Mouse (Mus musculus) neural tube, embryonic 13.5 days (tissue): ENCODE measurements at regions not wholly inside any gene's neighbourhood (a gene's known extent, or its start where the extent isn't known, plus 50 kb on each side); places are given as distances from the start of the nearest gene placed in this dataset.

ENCODE experiments used
- ATAC-seq: fragments of 200-750 bp; cut with Nextera tagmentation; 2 replicates; pipeline ENCODE4 v1.8.0; 2017; ENCODE audit warnings: low read depth, mild to moderate bottlenecking, moderate TSS enrichment, moderate library complexity
- H3K27ac ChIP-seq: fragments of 300-500 bp; sonication (generic); replicated peaks from 2 replicates; pipeline ENCODE4 v1.5.1; 2015; ENCODE audit warnings: moderate library complexity, mild to moderate bottlenecking, inconsistent platforms
- H3K27me3 ChIP-seq: fragments of 300-500 bp; sonication (generic); 2 replicates; pipeline ENCODE4 v1.6.1; 2015; ENCODE audit warnings: mild to moderate bottlenecking, inconsistent platforms
- H3K36me3 ChIP-seq: fragments of 300-500 bp; sonication (generic); 2 replicates; pipeline ENCODE4 v1.6.1; 2015; ENCODE audit warnings: mild to moderate bottlenecking, inconsistent platforms
- H3K4me1 ChIP-seq: fragments of 300-500 bp; sonication (generic); replicated peaks from 2 replicates; pipeline ENCODE4 v1.6.1; 2015; ENCODE audit warnings: inconsistent platforms
- H3K4me2 ChIP-seq: fragments of 300-500 bp; sonication (generic); 2 replicates; pipeline ENCODE4 v1.6.1; 2015; ENCODE audit warnings: inconsistent platforms, mild to moderate bottlenecking, moderate library complexity
- H3K4me3 ChIP-seq: fragments of 300-500 bp; sonication (generic); 2 replicates; pipeline ENCODE4 v1.5.1; 2015; ENCODE audit warnings: mild to moderate bottlenecking, inconsistent platforms
- H3K9ac ChIP-seq: fragments of 300-500 bp; sonication (generic); 2 replicates; pipeline ENCODE4 v1.6.1; 2015; ENCODE audit warnings: moderate library complexity, mild to moderate bottlenecking, inconsistent platforms
- H3K9me3 ChIP-seq: fragments of 300-500 bp; sonication (generic); 2 replicates; pipeline ENCODE4 v1.6.1; 2016; ENCODE audit warnings: inconsistent platforms
- WGBS: fragments of 180-500 bp; shearing (Covaris S2); methylation state at CpG from one replicate; pipeline ENCODE4 v1.1.7; 2015; 5-methylcytosine and 5-hydroxymethylcytosine counted together

GRCm38 (mm10) chr8:118104464-118105050 is 179.0 kb upstream of the Cdh13 start:
- H3K4me2 ChIP-seq, result no peak overlapping the region
- ATAC-seq, result peak; percentile 19; the same call in 1 of the 2 replicates
- H3K4me1 ChIP-seq, result peaks cover 18% of the 10 kb centered on the region
- no peaks in the 10 kb centered on the region for H3K9me3 ChIP-seq
- no peak overlapping the region for H3K9ac ChIP-seq
- H3K27me3 ChIP-seq, result no peaks in the 10 kb centered on the region
- H3K4me3 ChIP-seq, result no peak overlapping the region
- 71% methylated on average over 14 of the region's 14 CpGs for WGBS
- 0 out of 2 replicates have a peak overlapping the region, but pooled peaks have one; percentile 10 for H3K27ac ChIP-seq
- H3K36me3 ChIP-seq, result no peaks in the 10 kb centered on the region

DNA sequence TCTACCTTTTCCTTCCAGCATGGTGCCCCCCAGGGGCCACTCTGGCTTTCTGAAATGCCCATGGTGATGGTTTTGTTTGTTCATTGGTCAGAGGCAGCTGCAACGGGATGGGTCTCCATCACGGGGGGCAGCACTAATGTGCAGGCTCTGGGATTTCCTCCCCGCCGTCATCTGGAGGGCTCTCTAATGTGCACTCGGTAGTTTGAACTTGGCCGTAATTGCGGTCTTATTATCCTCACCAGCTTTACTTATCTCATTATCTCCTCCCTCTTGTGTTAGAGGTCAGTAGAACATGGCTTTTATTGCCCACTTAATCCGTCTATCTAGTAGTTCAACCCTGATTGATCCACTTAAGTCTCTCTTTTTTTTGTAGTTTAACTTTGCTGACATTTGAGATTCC is 182.2 kb upstream of the Cdh13 start:
- Histone ChIP-seq H3K4me1 (peaks cover 26% of the 10 kb centered on the region), H3K4me2 (no peak overlapping the region), H3K27ac (no peak overlapping the region), H3K4me3 (no peak overlapping the region), H3K9me3 (no peaks in the 10 kb centered on the region), H3K36me3 (no peaks in the 10 kb centered on the region), H3K9ac (no peak overlapping the region), H3K27me3 (no peaks in the 10 kb centered on the region)
- ATAC-seq, result no peak
- 69% methylated on average over 8 of the region's 8 CpGs for WGBS

DNA sequence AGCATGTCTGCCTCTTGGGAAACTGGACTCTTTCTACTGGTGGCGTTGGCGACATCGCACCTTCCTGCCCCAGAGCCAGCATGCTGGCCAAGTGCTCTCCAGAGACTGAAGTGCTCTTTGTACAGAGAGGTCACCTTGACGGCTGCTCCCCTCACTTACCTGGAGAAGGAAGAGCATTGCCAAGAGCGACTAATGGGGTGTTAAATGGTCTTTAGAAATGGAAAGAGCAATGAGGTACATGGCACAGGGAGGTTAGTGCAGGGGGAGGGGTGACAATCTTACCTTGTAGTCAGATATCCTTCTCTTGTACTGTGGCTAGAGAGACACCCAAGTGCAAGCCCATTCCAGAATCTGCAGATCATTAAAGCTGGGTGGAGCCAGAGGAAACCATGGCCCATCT is 220.8 kb upstream of the Cdh13 start:
- H3K4me2 ChIP-seq, result no peak overlapping the region
- H3K9ac ChIP-seq, result no peak overlapping the region
- H3K36me3 ChIP-seq, result no peaks in the 10 kb centered on the region
- 58% methylated on average over 5 of the region's 5 CpGs for WGBS
- no peak overlapping the region for H3K4me3 ChIP-seq
- peaks cover 21% of the 10 kb centered on the region; the same call in 1 of the 2 replicates for H3K4me1 ChIP-seq
- no peaks in the 10 kb centered on the region for H3K27me3 ChIP-seq
- no peaks in the 10 kb centered on the region for H3K9me3 ChIP-seq
- no peak for ATAC-seq
- no peak overlapping the region for H3K27ac ChIP-seq

DNA sequence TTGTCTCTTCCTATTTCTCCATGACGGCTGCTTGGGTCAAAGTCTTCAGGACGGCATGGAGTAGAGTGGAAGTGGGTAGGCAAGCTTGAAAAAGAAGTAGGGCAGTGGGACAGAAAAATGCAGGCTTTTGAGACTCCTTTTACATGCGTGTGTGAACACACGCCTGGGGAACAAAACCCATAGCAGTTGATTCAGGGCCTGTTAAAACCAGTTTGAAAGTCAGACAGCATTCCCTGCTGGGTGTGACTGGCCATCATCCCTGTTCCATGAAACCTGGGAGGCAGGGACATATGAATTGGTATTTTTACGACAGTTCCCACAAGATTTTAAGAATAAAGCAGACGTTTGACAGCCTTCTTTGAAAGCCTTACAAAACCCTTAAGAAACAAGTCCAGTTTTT is 226.8 kb upstream of the Cdh13 start:
- Histone ChIP-seq H3K27ac (no peak overlapping the region), H3K4me1 (0 out of 2 replicates have a peak, but pooled peaks cover under 1% of the 10 kb centered on the region), H3K4me3 (no peak overlapping the region), H3K36me3 (no peaks in the 10 kb centered on the region), H3K27me3 (no peaks in the 10 kb centered on the region), H3K9ac (no peak overlapping the region), H3K9me3 (no peaks in the 10 kb centered on the region), H3K4me2 (no peak overlapping the region)
- 88% methylated on average over 6 of the region's 6 CpGs for WGBS
- ATAC-seq, result no peak

GRCm38 (mm10) chr8:118055536-118055935 is 228.0 kb upstream of the Cdh13 start:
- no peak overlapping the region for H3K9ac ChIP-seq
- no peaks in the 10 kb centered on the region for H3K27me3 ChIP-seq
- no peak for ATAC-seq
- no peak overlapping the region for H3K27ac ChIP-seq
- no peaks in the 10 kb centered on the region for H3K4me1 ChIP-seq
- no peak overlapping the region for H3K4me3 ChIP-seq
- H3K4me2 ChIP-seq, result no peak overlapping the region
- H3K9me3 ChIP-seq, result no peaks in the 10 kb centered on the region
- WGBS, result 85% methylated on average over 5 of the region's 5 CpGs
- H3K36me3 ChIP-seq, result no peaks in the 10 kb centered on the region

DNA sequence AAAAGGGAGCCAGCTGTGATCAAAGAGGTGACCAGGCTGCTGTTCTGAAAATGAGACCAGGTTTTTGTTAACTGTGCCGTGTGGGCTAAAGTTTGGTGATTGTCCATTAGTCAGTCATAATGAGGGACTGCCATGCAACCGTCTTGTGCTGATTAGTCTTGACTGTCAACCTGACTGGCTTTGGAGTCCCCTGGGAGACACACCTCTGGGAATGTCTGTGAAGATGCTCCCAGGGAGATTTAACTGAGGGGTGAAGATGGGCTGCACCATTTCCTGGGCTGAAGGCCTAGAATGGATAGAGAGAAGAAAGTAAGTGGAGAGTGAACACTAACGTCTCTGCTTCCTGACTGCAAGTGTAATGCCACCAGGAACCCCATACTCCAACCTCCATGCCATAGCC is 233.1 kb upstream of the Cdh13 start:
- ATAC-seq, result no peak
- Histone ChIP-seq H3K27ac (no peak overlapping the region), H3K9ac (no peak overlapping the region), H3K4me2 (no peak overlapping the region), H3K4me1 (no peaks in the 10 kb centered on the region), H3K9me3 (no peaks in the 10 kb centered on the region), H3K36me3 (no peaks in the 10 kb centered on the region), H3K4me3 (no peak overlapping the region), H3K27me3 (no peaks in the 10 kb centered on the region)
- 89% methylated on average over 3 of the region's 3 CpGs for WGBS

- Histone ChIP-seq H3K36me3 (no peaks in the 10 kb centered on the region), H3K4me2 (no peak overlapping the region), H3K9ac (no peak overlapping the region), H3K4me3 (no peak overlapping the region), H3K27me3 (no peaks in the 10 kb centered on the region; the same call in 1 of the 2 replicates), H3K4me1 (peaks cover 9% of the 10 kb centered on the region), H3K9me3 (no peaks in the 10 kb centered on the region), H3K27ac (peak overlapping the region; percentile 20; the same call in 1 of the 2 replicates)
- ATAC-seq, result peak; percentile 27; the same call in 1 of the 2 replicates
- 14% methylated on average over 10 of the region's 10 CpGs for WGBS
Observed at GRCm38 (mm10) chr8:118042253-118042860, 240.6 kb upstream of the Mphosph6 start.

GRCm38 (mm10) chr8:118041253-118041652 is 239.5 kb upstream of the Mphosph6 start:
- no peak overlapping the region for H3K27ac ChIP-seq
- H3K9me3 ChIP-seq, result no peaks in the 10 kb centered on the region
- no peak overlapping the region for H3K4me3 ChIP-seq
- WGBS, result 59% methylated on average over 6 of the region's 6 CpGs
- H3K27me3 ChIP-seq, result no peaks in the 10 kb centered on the region; the same call in 1 of the 2 replicates
- peaks cover 9% of the 10 kb centered on the region for H3K4me1 ChIP-seq
- no peak overlapping the region for H3K9ac ChIP-seq
- ATAC-seq, result no peak
- no peaks in the 10 kb centered on the region for H3K36me3 ChIP-seq
- no peak overlapping the region for H3K4me2 ChIP-seq

GRCm38 (mm10) chr8:118037801-118038200 is 236.1 kb upstream of the Mphosph6 start:
- Histone ChIP-seq H3K36me3 (no peaks in the 10 kb centered on the region), H3K27ac (no peak overlapping the region), H3K9me3 (no peaks in the 10 kb centered on the region), H3K27me3 (no peaks in the 10 kb centered on the region; the same call in 1 of the 2 replicates), H3K4me2 (no peak overlapping the region), H3K4me1 (peaks cover 24% of the 10 kb centered on the region), H3K9ac (no peak overlapping the region), H3K4me3 (no peak overlapping the region)
- WGBS, result 80% methylated on average over 4 of the region's 4 CpGs
- ATAC-seq, result no peak

GRCm38 (mm10) chr8:118034051-118034450 is 232.3 kb upstream of the Mphosph6 start:
- peak; percentile 62 for ATAC-seq
- Histone ChIP-seq H3K9me3 (no peaks in the 10 kb centered on the region), H3K36me3 (no peaks in the 10 kb centered on the region), H3K4me3 (no peak overlapping the region), H3K4me1 (peaks cover 21% of the 10 kb centered on the region), H3K9ac (peak overlapping the region; percentile 1; the same call in 1 of the 2 replicates), H3K27ac (peak overlapping the region; percentile 57), H3K4me2 (peak overlapping the region; percentile 11; the same call in 1 of the 2 replicates), H3K27me3 (no peaks in the 10 kb centered on the region)
- whole genome bisulfite sequencing, result 28% methylated on average over 13 of the region's 13 CpGs

DNA sequence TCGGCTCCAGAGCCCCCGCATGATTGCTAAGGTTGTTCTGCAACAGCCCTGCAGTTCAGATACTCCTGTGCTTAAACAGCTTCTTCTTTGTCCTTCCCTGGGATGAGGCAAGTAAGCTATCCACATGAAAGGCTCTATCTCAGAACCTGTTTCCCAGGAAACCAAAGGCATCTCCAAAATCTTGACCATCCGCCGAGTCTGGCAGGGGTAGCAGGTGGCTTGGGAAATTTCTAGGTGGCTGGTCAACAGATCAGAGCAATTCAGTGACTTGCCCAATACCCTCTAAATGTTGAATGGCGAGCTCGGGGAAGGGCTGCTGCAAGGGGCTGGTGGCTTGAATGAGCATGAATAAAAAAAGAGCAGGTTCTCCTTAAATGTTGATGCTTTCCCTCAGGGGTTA is 229.7 kb upstream of the Mphosph6 start:
- Histone ChIP-seq H3K4me1 (peaks cover 21% of the 10 kb centered on the region), H3K9ac (no peak overlapping the region), H3K4me3 (no peak overlapping the region), H3K27ac (no peak overlapping the region), H3K4me2 (no peak overlapping the region), H3K27me3 (no peaks in the 10 kb centered on the region), H3K9me3 (no peaks in the 10 kb centered on the region), H3K36me3 (no peaks in the 10 kb centered on the region)
- no peak for ATAC-seq
- WGBS, result 22% methylated on average over 6 of the region's 6 CpGs

DNA sequence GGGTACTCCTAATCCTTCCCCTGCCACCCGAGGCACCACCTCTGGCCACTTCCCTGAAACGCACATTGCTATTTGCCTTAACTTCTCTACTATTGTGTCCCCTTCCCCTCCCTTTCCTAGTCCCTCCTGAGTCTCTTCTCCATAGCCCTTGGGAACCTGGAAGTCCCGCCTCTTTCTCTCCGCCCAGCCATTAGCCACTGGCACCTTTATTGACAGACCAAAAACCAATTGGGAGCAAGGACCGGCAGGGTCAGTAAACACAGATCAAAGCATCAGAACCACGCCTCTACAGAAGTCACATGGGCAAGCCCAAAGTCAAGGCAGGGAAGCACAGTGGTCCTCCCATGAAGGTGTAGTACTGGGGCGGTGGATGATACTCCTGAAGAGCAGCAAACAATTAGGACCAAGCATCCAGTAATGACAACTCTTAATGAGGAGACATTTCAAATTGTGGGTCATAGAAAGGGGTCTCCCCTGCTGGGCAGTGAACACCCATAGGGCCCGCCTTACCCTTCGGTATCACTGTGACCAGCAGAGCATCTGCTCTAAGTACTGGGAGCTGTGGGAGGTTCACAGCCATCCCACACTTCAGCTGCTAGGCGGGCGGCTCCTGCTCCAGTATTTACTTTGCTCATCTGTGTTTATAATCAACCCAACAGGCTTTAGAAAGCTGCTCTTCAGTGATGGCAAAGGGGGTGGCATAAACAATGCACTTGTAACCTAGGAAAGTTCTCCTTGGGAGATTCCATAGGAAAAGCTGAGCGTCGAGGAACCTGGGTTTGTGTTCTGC is 226.5 kb upstream of the Mphosph6 start:
- H3K4me3 ChIP-seq, result no peak overlapping the region
- no peaks in the 10 kb centered on the region for H3K27me3 ChIP-seq
- H3K4me1 ChIP-seq, result peaks cover 12% of the 10 kb centered on the region
- no peak overlapping the region for H3K9ac ChIP-seq
- 91% methylated on average over 13 of the region's 13 CpGs for WGBS
- no peak for ATAC-seq
- H3K36me3 ChIP-seq, result no peaks in the 10 kb centered on the region
- H3K4me2 ChIP-seq, result no peak overlapping the region
- H3K9me3 ChIP-seq, result no peaks in the 10 kb centered on the region
- no peak overlapping the region for H3K27ac ChIP-seq
